Mouse (Mus musculus): ENCODE measurements around the gene Olfr791. TPM values are rescaled to one million over a fixed set of nuclear protein-coding genes. Genes with fewer than 3 reads are reported as not detected.

Gene Olfr791
- polyA plus RNA-seq, 1 experiment from 2014 or later = not detected

DNA sequence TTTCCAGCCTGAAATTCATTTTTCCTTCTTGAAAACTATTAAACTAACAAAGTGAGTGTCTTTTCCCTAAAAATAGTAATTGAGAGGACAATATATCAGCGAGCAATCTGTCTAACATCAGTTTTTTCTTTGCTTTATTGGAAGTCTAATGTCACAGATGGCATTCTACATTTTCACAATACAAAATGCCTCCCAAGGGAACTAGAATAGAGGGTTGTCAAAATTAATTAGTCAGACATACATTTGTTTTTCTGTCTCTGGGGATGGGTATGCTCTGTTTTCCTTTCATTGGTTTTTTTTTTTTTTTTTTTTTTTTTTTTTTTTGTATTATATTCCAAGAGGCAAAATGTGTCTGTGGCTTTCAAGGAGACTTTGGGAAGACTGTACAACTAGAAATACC is 55.5 kb downstream of the Olfr791 start:
- no peak overlapping the region for H3K27ac ChIP-seq (ENCODE audit: low read length)
- ATAC-seq (ENCODE audit: insufficient number of reproducible peaks, insufficient read depth, low FRiP score, low read depth) = no peak
- no peaks in the 10 kb centered on the region for H3K9me3 ChIP-seq (ENCODE audit: control insufficient read depth, low read depth, low read length)
- 68% methylated on average over 1 of the region's 1 CpGs for WGBS
- no peak overlapping the region for H3K4me2 ChIP-seq (replicated peaks; ENCODE audit: low read depth, low read length)
- no peaks in the 10 kb centered on the region for H3K4me1 ChIP-seq (ENCODE audit: control insufficient read depth, insufficient read depth, low read length)
- no peak overlapping the region for H3K4me3 ChIP-seq (ENCODE audit: low read depth, low read length)
- no peaks in the 10 kb centered on the region for H3K27me3 ChIP-seq (ENCODE audit: control insufficient read depth, insufficient read depth, low read length)
- H3K36me3 ChIP-seq (ENCODE audit: control insufficient read depth, insufficient read depth, low read length) = no peaks in the 10 kb centered on the region
- no peak overlapping the region for H3K9ac ChIP-seq (replicated peaks; ENCODE audit: low read depth, low read length)

Other genes with a start within 250 kb of the Olfr791 start
- gene Olfr780, start 203.7 kb upstream of the Olfr791 start, polyA plus RNA-seq (2014; fragmentation: Nextera tagmentation; extraction: Ambion mirVana) = not detected in 2 replicates
- gene Olfr781, start 192.9 kb upstream of the Olfr791 start, polyA plus RNA-seq (2014; fragmentation: Nextera tagmentation; extraction: Ambion mirVana) = not detected in 2 replicates
- gene Olfr782, start 172.9 kb upstream of the Olfr791 start, polyA plus RNA-seq (2014; fragmentation: Nextera tagmentation; extraction: Ambion mirVana) = not detected in 2 replicates
- 0.10 and 0.17 TPM in 2 replicates for gene Olfr784, start 137.7 kb upstream of the Olfr791 start, polyA plus RNA-seq (2014; fragmentation: Nextera tagmentation; extraction: Ambion mirVana)
- not detected in 2 replicates for gene Olfr785, start 116.4 kb upstream of the Olfr791 start, polyA plus RNA-seq (2014; fragmentation: Nextera tagmentation; extraction: Ambion mirVana)
- gene Olfr786, start 94.5 kb upstream of the Olfr791 start, polyA plus RNA-seq (2014; fragmentation: Nextera tagmentation; extraction: Ambion mirVana) = not detected in 2 replicates
- not detected in 2 replicates for gene Olfr787, start 59.9 kb upstream of the Olfr791 start, polyA plus RNA-seq (2014; fragmentation: Nextera tagmentation; extraction: Ambion mirVana)
- not detected in 2 replicates for gene Olfr788, start 50.8 kb upstream of the Olfr791 start, polyA plus RNA-seq (2014; fragmentation: Nextera tagmentation; extraction: Ambion mirVana)
- gene Olfr789, start 37.0 kb upstream of the Olfr791 start, polyA plus RNA-seq (2014; fragmentation: Nextera tagmentation; extraction: Ambion mirVana) = not detected in 2 replicates
- gene Olfr790, start 23.3 kb upstream of the Olfr791 start, polyA plus RNA-seq (2014; fragmentation: Nextera tagmentation; extraction: Ambion mirVana) = not detected in 2 replicates
- gene Olfr792, start 17.4 kb downstream of the Olfr791 start, polyA plus RNA-seq (2014; fragmentation: Nextera tagmentation; extraction: Ambion mirVana) = not detected in 2 replicates
- not detected in 2 replicates for gene Olfr794, start 45.9 kb downstream of the Olfr791 start, polyA plus RNA-seq (2014; fragmentation: Nextera tagmentation; extraction: Ambion mirVana)
- not detected in 2 replicates for gene Olfr796, start 90.8 kb downstream of the Olfr791 start, polyA plus RNA-seq (2014; fragmentation: Nextera tagmentation; extraction: Ambion mirVana)
- not detected in 2 replicates for gene Olfr798, start 106.1 kb downstream of the Olfr791 start, polyA plus RNA-seq (2014; fragmentation: Nextera tagmentation; extraction: Ambion mirVana)
- gene Olfr799, start 115.7 kb downstream of the Olfr791 start, polyA plus RNA-seq (2014; fragmentation: Nextera tagmentation; extraction: Ambion mirVana) = not detected in 2 replicates
- not detected in 2 replicates for gene Olfr800, start 135.9 kb downstream of the Olfr791 start, polyA plus RNA-seq (2014; fragmentation: Nextera tagmentation; extraction: Ambion mirVana)
- not detected in 2 replicates for gene Olfr801, start 152.1 kb downstream of the Olfr791 start, polyA plus RNA-seq (2014; fragmentation: Nextera tagmentation; extraction: Ambion mirVana)
- gene Olfr802, start 166.4 kb downstream of the Olfr791 start, polyA plus RNA-seq (2014; fragmentation: Nextera tagmentation; extraction: Ambion mirVana) = 0.06 TPM in 1 of 2 replicates, not detected in the other
- not detected in 2 replicates for gene Olfr803, start 172.5 kb downstream of the Olfr791 start, polyA plus RNA-seq (2014; fragmentation: Nextera tagmentation; extraction: Ambion mirVana)
- gene Olfr804, start 181.4 kb downstream of the Olfr791 start, polyA plus RNA-seq (2014; fragmentation: Nextera tagmentation; extraction: Ambion mirVana) = not detected in 2 replicates
- gene Olfr805, start 207.6 kb downstream of the Olfr791 start, polyA plus RNA-seq (2014; fragmentation: Nextera tagmentation; extraction: Ambion mirVana) = not detected in 2 replicates
- not detected in 2 replicates for gene Olfr806, start 220.1 kb downstream of the Olfr791 start, polyA plus RNA-seq (2014; fragmentation: Nextera tagmentation; extraction: Ambion mirVana)
- gene Olfr807, start 236.0 kb downstream of the Olfr791 start, polyA plus RNA-seq (2014; fragmentation: Nextera tagmentation; extraction: Ambion mirVana) = not detected in 2 replicates
- gene Olfr808, start 243.7 kb downstream of the Olfr791 start, polyA plus RNA-seq (2014; fragmentation: Nextera tagmentation; extraction: Ambion mirVana) = not detected in 2 replicates

Data from stomach, embryonic 14.5 days (tissue).